Mouse (Mus musculus) forebrain, embryonic 14.5 days (tissue): ENCODE results near the gene Ubqln4. TPM values are rescaled to one million over a fixed set of nuclear protein-coding genes. Genes with fewer than 3 reads are reported as not detected.

ENCODE experiments used
- ATAC-seq: fragments of 200-750 bp; cut with Nextera tagmentation; 2 replicates; pipeline ENCODE4 v1.8.0; 2017; ENCODE audit warnings: mild to moderate bottlenecking, moderate library complexity
- DNase-seq: peaks from one replicate; pipeline ENCODE4 v3.0.0-alpha.2; 2015; ENCODE audit warnings: low spot score
- H3K27ac ChIP-seq: fragments of 300-500 bp; sonication (generic); 2 replicates; pipeline ENCODE4 v1.5.1; 2014; ENCODE audit warnings: low read depth, mild to moderate bottlenecking, control low read depth, low read length, moderate library complexity
- H3K27me3 ChIP-seq: fragments of 300-500 bp; sonication (generic); replicated peaks from 2 replicates; pipeline ENCODE4 v1.6.1; 2014; ENCODE audit warnings: low read length, control low read depth, mixed read lengths; ENCODE audit not compliant: control insufficient read depth, insufficient read depth
- H3K36me3 ChIP-seq: fragments of 300-500 bp; sonication (generic); 2 replicates; pipeline ENCODE4 v1.6.1; 2014; ENCODE audit warnings: low read length, control low read depth; ENCODE audit not compliant: control insufficient read depth, insufficient read depth
- H3K4me1 ChIP-seq: fragments of 300-500 bp; sonication (generic); 2 replicates; pipeline ENCODE4 v1.6.1; 2014; ENCODE audit warnings: antibody characterized with exemption, low read length, control low read depth; ENCODE audit not compliant: control insufficient read depth, insufficient read depth
- H3K4me2 ChIP-seq: fragments of 300-500 bp; sonication (generic); 2 replicates; pipeline ENCODE4 v1.6.1; 2014; ENCODE audit warnings: mild to moderate bottlenecking, control low read depth, low read length
- H3K4me3 ChIP-seq: fragments of 300-500 bp; sonication (generic); 2 replicates; pipeline ENCODE4 v1.5.1; 2014; ENCODE audit warnings: low read depth, low read length, control low read depth
- H3K9ac ChIP-seq: fragments of 300-500 bp; sonication (generic); 2 replicates; pipeline ENCODE4 v1.6.1; 2014; ENCODE audit warnings: mild to moderate bottlenecking, low read length, control low read depth, moderate library complexity
- H3K9me3 ChIP-seq: fragments of 300-500 bp; sonication (generic); replicated peaks from 2 replicates; pipeline ENCODE4 v1.6.1; 2016; ENCODE audit warnings: low read length, control low read depth, mixed read lengths; ENCODE audit not compliant: control insufficient read depth
- WGBS: fragments of 180-500 bp; shearing (Covaris S2); extraction: QIAGEN DNeasy Blood & Tissue Kit; methylation state at CpG from one replicate; pipeline ENCODE4 v1.1.7; 2014; 5-methylcytosine and 5-hydroxymethylcytosine counted together
- polyA plus RNA-seq: library from polyadenylated mRNA; unstranded; fragments of >200 nt; fragmentation: Nextera tagmentation; extraction: Ambion mirVana; gene quantifications from 2 replicates; pipeline ENCODE4 v1.2.1, GENCODE M21; 2014

Gene Ubqln4
- polyA plus RNA-seq, 1 experiment from 2014 or later: 40.5 TPM

DNA sequence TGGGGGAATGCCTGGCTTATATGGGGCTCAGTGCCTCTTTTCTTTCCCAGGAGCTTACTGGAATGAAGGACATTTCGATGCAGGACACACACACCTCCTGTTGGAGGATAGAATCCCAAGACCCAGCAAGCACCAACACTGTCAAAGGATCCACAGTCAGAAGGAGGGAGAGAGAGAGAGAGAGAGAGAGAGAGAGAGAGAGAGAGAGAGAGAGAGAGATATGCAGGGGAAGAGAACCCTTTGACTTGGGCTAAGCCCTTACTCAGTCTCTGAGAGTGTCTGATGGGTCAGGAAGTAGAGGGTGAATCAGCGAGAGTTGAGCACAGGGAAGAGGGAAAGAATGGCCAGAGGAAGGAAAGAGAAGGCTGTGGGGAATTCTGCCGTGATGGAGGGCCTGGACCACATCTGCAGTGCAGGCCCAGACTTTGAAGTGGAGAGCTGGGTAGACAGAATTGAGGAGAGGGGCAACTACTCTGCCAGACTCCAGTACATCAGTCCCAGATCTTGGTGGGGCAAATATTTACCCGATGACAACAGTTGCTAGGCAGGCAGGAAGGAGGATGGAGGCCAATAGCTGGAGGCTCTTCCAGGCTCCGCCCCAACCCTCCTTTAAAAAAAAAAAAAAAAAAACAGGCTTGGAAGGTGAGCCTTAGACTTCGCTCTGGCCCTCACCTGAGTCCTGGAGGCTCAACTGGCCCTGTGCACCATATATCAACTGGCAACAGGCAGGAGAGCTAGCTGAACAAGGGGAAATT lies 41.2 kb upstream of the Ubqln4 start:
- 37% methylated on average over 6 of the region's 6 CpGs for WGBS
- Histone ChIP-seq H3K4me2 (peak overlapping the region; percentile 14; the same call in 1 of the 2 replicates), H3K4me3 (no peak overlapping the region), H3K9me3 (no peaks in the 10 kb centered on the region), H3K9ac (no peak overlapping the region; the same call in 1 of the 2 replicates), H3K27me3 (no peaks in the 10 kb centered on the region), H3K4me1 (peaks cover 12% of the 10 kb centered on the region), H3K36me3 (no peaks in the 10 kb centered on the region), H3K27ac (0 out of 2 replicates have a peak overlapping the region, but pooled peaks have one; percentile 9)
- DNase-seq: no peak
- no peak for ATAC-seq

DNA sequence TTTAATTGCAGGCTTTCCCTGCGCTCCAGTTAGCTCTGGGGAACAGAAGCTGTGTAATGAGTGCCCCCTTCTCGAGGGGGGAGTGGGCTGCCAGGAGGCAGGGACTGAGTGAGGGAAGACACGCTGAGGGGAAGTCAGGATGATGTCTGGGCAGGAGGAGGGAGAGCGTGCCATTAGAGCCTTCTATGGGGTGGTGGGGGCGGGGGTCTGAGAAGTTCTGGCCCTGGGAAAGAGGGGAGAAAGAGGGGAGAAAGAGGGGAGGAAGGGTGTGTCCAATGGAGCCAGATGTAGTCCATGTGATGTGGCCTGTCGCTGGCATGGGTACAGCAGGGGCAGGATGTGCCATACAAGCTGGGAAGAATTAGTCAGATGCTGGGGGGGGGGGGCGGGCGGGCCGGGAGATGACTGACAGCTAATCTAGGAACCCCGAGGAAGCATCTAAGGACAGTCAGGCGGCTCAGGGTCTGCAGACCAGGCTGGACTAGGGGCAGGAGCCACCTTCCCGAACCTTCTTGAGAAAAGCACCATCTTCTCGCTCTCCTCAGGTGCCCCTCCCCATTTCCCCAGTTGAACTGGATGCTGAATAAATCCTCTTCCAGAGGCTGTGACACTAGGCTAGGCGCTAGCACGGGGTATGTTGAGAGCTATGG lies 40.5 kb upstream of the Ubqln4 start:
- H3K9ac ChIP-seq: no peak overlapping the region; the same call in 1 of the 2 replicates
- 37% methylated on average over 15 of the region's 15 CpGs for WGBS

DNA sequence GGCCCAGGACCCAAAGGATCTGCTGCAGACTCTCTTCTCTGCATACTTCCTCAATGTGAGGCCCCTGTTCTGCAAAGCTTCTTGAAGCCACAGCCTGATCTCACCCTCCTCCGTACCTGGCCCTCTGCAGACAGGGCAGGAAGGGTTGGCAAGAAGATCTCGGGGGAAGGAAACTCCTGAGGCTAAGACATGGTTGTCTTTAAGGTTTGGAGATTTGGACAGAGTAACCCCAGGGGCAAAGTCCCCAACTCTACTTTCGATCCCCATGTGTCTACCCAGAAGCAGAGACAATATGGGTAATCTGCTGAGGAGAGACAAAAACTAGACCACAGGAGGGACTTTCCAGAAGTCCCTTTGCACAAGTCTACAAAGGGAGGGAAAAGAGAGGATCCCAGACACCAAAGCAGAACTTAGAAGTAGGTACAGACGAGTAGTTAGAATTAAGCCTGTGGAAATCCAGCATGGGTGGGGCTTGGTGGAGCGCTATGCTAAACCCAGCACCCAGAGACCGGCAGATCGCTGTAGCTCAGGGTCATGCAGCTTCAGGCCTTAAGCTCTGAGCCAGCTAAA lies 39.9 kb upstream of the Ubqln4 start:
- Histone ChIP-seq H3K4me3 (no peak overlapping the region), H3K27me3 (no peaks in the 10 kb centered on the region), H3K9ac (no peak overlapping the region), H3K9me3 (no peaks in the 10 kb centered on the region), H3K4me2 (no peak overlapping the region), H3K27ac (no peak overlapping the region), H3K4me1 (peaks cover 12% of the 10 kb centered on the region), H3K36me3 (no peaks in the 10 kb centered on the region)
- 87% methylated on average over 7 of the region's 7 CpGs for WGBS
- DNase-seq (no peak), ATAC-seq (no peak)

More for the DNA sequence above, 40.5 kb upstream of the Ubqln4 start:
- Histone ChIP-seq H3K36me3 (no peaks in the 10 kb centered on the region), H3K27ac (0 out of 2 replicates have a peak overlapping the region, but pooled peaks have one; percentile 9), H3K4me1 (peaks cover 12% of the 10 kb centered on the region), H3K9me3 (no peaks in the 10 kb centered on the region), H3K4me3 (no peak overlapping the region), H3K27me3 (no peaks in the 10 kb centered on the region), H3K4me2 (peak overlapping the region; percentile 14; the same call in 1 of the 2 replicates)
- DNase-seq (no peak), ATAC-seq (no peak)

GRCm38 (mm10) chr3:88514231-88515094 lies 39.1 kb upstream of the Ubqln4 start:
- H3K9ac ChIP-seq: no peak overlapping the region
- H3K4me3 ChIP-seq: no peak overlapping the region
- ATAC-seq: no peak
- no peaks in the 10 kb centered on the region for H3K9me3 ChIP-seq
- H3K4me1 ChIP-seq: peaks cover 12% of the 10 kb centered on the region
- H3K27ac ChIP-seq: no peak overlapping the region
- DNase-seq: no peak
- H3K4me2 ChIP-seq: no peak overlapping the region
- no peaks in the 10 kb centered on the region for H3K27me3 ChIP-seq
- no peaks in the 10 kb centered on the region for H3K36me3 ChIP-seq
- 77% methylated on average over 10 of the region's 10 CpGs for WGBS

DNA sequence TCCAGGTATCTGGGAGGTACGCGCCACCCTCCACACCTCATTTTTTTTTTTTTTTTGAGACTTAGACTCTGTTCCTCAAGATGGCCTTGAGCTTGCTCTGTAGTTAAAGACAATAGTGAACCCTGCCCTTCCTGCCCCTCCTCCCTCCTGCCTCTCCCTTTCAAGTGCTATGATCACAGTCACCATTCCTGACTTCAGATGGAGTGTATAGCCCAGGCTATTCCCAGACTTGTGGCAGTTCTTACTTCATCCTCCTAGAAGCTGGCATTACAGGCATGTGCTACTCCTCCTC lies 38.5 kb upstream of the Ubqln4 start:
- no peaks in the 10 kb centered on the region for H3K36me3 ChIP-seq
- DNase-seq: no peak
- ATAC-seq: no peak
- WGBS: 100% methylated on average over 2 of the region's 2 CpGs
- H3K4me2 ChIP-seq: no peak overlapping the region
- H3K9me3 ChIP-seq: no peaks in the 10 kb centered on the region
- H3K4me3 ChIP-seq: no peak overlapping the region
- no peak overlapping the region for H3K9ac ChIP-seq
- H3K4me1 ChIP-seq: peaks cover 12% of the 10 kb centered on the region
- no peak overlapping the region for H3K27ac ChIP-seq
- H3K27me3 ChIP-seq: no peaks in the 10 kb centered on the region

DNA sequence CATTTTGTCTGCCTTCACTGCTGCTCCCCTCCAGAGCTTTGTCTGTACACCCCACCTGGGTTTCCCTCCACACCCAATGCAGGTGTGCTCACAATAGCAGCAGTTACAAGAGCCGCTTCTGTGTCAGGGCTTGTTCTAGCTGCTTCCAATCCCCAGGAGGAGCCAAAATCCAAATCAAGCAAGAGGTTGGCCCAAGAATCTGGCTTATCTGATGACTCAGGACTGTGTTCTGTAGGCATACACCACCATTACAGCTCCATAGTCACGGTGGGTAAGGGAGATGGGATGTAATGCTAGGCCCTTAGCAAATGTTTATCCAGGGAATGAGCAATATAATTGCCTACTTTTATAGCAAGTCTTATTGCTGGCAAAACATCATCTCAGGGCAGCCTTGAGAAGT lies 37.2 kb upstream of the Ubqln4 start:
- H3K27ac ChIP-seq: no peak overlapping the region
- no peak overlapping the region for H3K4me3 ChIP-seq
- H3K27me3 ChIP-seq: no peaks in the 10 kb centered on the region
- no peak overlapping the region for H3K9ac ChIP-seq
- no peaks in the 10 kb centered on the region for H3K9me3 ChIP-seq
- no peak for ATAC-seq
- 85% methylated on average over 2 of the region's 2 CpGs for WGBS
- no peak overlapping the region for H3K4me2 ChIP-seq
- no peaks in the 10 kb centered on the region for H3K36me3 ChIP-seq
- DNase-seq: no peak
- H3K4me1 ChIP-seq: peaks cover 9% of the 10 kb centered on the region

DNA sequence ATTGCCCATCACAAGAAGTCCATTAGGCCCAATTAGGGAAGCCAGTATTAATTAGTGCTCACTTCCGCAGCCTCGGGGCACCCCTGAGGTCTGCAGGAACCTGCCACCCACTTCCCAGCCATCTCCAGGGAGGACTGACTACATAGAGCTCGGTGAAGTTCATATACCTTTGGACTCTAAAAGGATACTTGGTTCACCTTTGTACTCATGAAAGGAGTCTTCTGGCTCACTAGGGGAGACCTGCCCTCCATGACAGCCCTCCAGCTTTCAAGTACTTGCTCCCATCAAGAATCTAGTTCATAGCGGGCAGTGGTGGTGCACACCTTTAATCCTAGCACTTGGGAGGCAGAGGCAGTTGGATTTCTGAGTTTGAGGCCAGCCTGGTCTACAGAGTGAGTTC lies 35.1 kb upstream of the Ubqln4 start:
- no peaks in the 10 kb centered on the region; the same call in 1 of the 2 replicates for H3K4me1 ChIP-seq
- no peak overlapping the region for H3K4me2 ChIP-seq
- WGBS: 70% methylated on average over 4 of the region's 4 CpGs
- H3K36me3 ChIP-seq: peaks cover 7% of the 10 kb centered on the region
- no peak overlapping the region for H3K27ac ChIP-seq
- no peak for ATAC-seq
- DNase-seq: no peak
- no peaks in the 10 kb centered on the region for H3K27me3 ChIP-seq
- H3K9me3 ChIP-seq: no peaks in the 10 kb centered on the region
- no peak overlapping the region for H3K9ac ChIP-seq
- no peak overlapping the region for H3K4me3 ChIP-seq

- DNase-seq (no peak), ATAC-seq (no peak)
- Histone ChIP-seq H3K4me1 (no peaks in the 10 kb centered on the region), H3K27me3 (no peaks in the 10 kb centered on the region), H3K4me2 (no peak overlapping the region), H3K27ac (no peak overlapping the region), H3K9ac (no peak overlapping the region), H3K4me3 (no peak overlapping the region), H3K36me3 (peaks cover 22% of the 10 kb centered on the region), H3K9me3 (no peaks in the 10 kb centered on the region)
- 78% methylated on average over 2 of the region's 2 CpGs for WGBS
Measured at GRCm38 (mm10) chr3:88520078-88520477, 33.5 kb upstream of the Ubqln4 start.
